Mouse (Mus musculus) layer of hippocampus, adult 8-10 months (tissue): ENCODE measurements at regions not wholly inside any gene's neighbourhood (a gene's known extent, or its start where the extent isn't known, plus 50 kb on each side); places are given as distances from the start of the nearest gene placed in this dataset.

Source experiments
- DNase-seq, 2 experiments: peaks; one replicate each; pipeline ENCODE4 v3.0.0; 2022; ENCODE audit warnings: low spot score in 2 of 2

GRCm38 (mm10) chr1:190526046-190526445, 355.5 kb upstream of the Prox1 start:
- DNase-seq, result no peak

GRCm38 (mm10) chr1:190500106-190500505, 329.6 kb upstream of the Prox1 start:
- DNase-seq, result no peak

GRCm38 (mm10) chr1:190497474-190497873, 327.0 kb upstream of the Prox1 start:
- no peak for DNase-seq

GRCm38 (mm10) chr1:190495741-190496520, 325.4 kb upstream of the Prox1 start:
- peak; percentile 32 to 56 for DNase-seq

- no peak for DNase-seq
Observed at GRCm38 (mm10) chr1:190486551-190487104, 316.1 kb upstream of the Prox1 start.

GRCm38 (mm10) chr1:190483366-190483765, 312.9 kb upstream of the Prox1 start:
- DNase-seq, result no peak

- no peak for DNase-seq
Observed at GRCm38 (mm10) chr1:190481071-190481470, 310.6 kb upstream of the Prox1 start.

GRCm38 (mm10) chr1:190480601-190481000, 310.1 kb upstream of the Prox1 start:
- DNase-seq, result no peak

- no peak for DNase-seq
Observed at GRCm38 (mm10) chr1:190472761-190473160, 302.2 kb upstream of the Prox1 start.

- DNase-seq, result no peak
Observed at GRCm38 (mm10) chr1:190470336-190470735, 299.8 kb upstream of the Prox1 start.

- no peak for DNase-seq
Observed at GRCm38 (mm10) chr1:190457541-190458061, 287.1 kb upstream of the Prox1 start.

- DNase-seq, result no peak
Observed at GRCm38 (mm10) chr1:190453549-190453948, 283.0 kb upstream of the Prox1 start.

- no peak for DNase-seq
Observed at GRCm38 (mm10) chr1:190452115-190452842, 281.8 kb upstream of the Prox1 start.

- no peak for DNase-seq
Observed at GRCm38 (mm10) chr1:190448263-190448662, 277.7 kb upstream of the Prox1 start.

- DNase-seq, result no peak
Observed at GRCm38 (mm10) chr1:190447253-190447652, 276.7 kb upstream of the Prox1 start.

GRCm38 (mm10) chr1:190446676-190447075, 276.2 kb upstream of the Prox1 start:
- no peak for DNase-seq

GRCm38 (mm10) chr1:190444366-190444765, 273.9 kb upstream of the Prox1 start:
- no peak for DNase-seq

GRCm38 (mm10) chr1:190443234-190443633, 272.7 kb upstream of the Prox1 start:
- no peak for DNase-seq

GRCm38 (mm10) chr1:190442166-190442565, 271.7 kb upstream of the Prox1 start:
- no peak for DNase-seq

GRCm38 (mm10) chr1:190438789-190439188, 268.3 kb upstream of the Prox1 start:
- DNase-seq, result no peak

GRCm38 (mm10) chr1:190422874-190423273, 252.4 kb upstream of the Prox1 start:
- DNase-seq, result no peak

GRCm38 (mm10) chr1:190419709-190420108, 249.2 kb upstream of the Prox1 start:
- peak in 1 of 2 experiments; percentile 32 for DNase-seq
